Mouse (Mus musculus) bone marrow macrophage, adult 2 months (primary cell): ENCODE measurements around the gene Sst. TPM values are rescaled to one million over a fixed set of nuclear protein-coding genes. Genes with fewer than 3 reads are reported as not detected.

ENCODE experiments used
- H3K27ac ChIP-seq: 2 replicates; pipeline ENCODE4 v1.5.1; 2012; ENCODE audit warnings: low read depth, low read length; ENCODE audit not compliant: insufficient read depth
- H3K4me1 ChIP-seq: 2 replicates; pipeline ENCODE4 v1.6.1; 2012; ENCODE audit warnings: low read length; ENCODE audit not compliant: control insufficient read depth, insufficient read depth
- H3K4me3 ChIP-seq: 2 replicates; pipeline ENCODE4 v1.5.1; 2012; ENCODE audit warnings: mild to moderate bottlenecking, low read length, moderate library complexity; ENCODE audit not compliant: insufficient read depth
- CTCF ChIP-seq: IDR thresholded peaks from 2 replicates; pipeline ENCODE4 v1.5.1; 2012; ENCODE audit warnings: low read depth, mild to moderate bottlenecking, low read length, moderate library complexity
- POLR2A ChIP-seq: IDR thresholded peaks from 2 replicates; pipeline ENCODE4 v1.6.1; 2012; ENCODE audit warnings: mild to moderate bottlenecking, low read depth, low read length, borderline replicate concordance
- polyA plus RNA-seq: library from polyadenylated mRNA; stranded (reverse); fragments of >200 nt; gene quantifications from 2 replicates; pipeline ENCODE4 v1.2.4, GENCODE M21; 2012; ENCODE audit not compliant: missing spikeins, insufficient read depth, insufficient read length

Gene Sst
- polyA plus RNA-seq, 1 experiment: not detected

DNA sequence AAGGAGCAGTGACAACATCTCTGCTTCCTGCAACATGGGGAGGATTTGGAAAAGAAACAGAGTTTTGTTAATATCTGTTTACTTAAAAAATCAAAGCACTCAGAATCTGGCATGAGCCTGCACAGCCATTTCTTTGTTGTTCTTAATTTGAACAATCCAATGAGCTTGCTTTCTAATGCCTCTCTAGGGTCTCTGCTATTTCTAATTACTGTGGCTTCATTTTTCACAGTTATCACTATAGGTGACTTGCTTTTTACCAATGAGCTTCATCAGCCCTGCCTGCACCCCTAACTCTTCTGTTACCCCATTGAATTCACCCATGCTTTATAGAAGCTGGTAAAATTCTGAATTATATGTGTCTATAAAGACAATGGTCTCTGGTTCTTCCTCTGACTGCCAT lies 41.0 kb downstream of the Sst start:
- TF ChIP-seq CTCF (no peak), POLR2A (no peak)
- H3K27ac ChIP-seq: no peak overlapping the region
- H3K4me1 ChIP-seq: no peaks in the 10 kb centered on the region
- no peak overlapping the region for H3K4me3 ChIP-seq

DNA sequence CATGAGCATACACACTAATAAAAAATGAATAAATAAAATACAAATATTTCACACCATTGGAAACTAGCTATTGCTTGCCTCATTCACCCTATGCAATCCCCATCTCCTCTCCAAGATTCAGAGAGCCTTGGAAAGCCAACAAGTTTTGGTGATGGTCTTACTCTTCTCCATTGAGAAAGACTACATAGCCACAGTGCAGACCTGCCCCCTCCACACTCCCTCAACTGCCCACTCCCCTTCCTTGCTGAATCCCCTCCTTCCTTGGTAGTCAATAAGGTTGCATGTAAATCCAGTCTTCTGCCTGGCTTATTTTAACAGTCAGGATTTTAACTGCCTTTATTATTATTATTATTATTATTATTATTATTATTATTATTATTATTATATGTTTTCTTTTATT lies 41.6 kb downstream of the Sst start:
- H3K4me3 ChIP-seq: no peak overlapping the region
- no peak overlapping the region for H3K27ac ChIP-seq
- TF ChIP-seq CTCF (no peak), POLR2A (no peak)
- no peaks in the 10 kb centered on the region for H3K4me1 ChIP-seq

DNA sequence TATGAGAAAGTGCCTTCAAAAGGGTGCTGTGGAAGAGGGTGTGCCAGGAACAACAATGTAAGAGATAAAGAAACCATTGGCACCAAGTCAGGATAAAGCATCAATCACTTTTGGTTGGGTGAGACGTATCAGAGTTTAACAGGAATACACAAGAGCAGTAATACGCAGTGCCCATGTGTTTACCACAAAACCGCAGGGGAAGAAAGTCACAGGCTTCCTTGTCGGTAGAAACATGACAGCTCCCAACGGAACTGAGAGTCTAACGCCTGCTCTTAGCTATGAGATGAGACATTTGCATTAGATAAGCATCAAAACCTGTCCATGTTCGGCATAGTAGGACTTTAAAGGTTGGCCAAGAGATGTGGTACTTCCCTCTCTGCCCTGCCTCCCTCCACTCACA lies 46.1 kb downstream of the Sst start:
- no peaks in the 10 kb centered on the region for H3K4me1 ChIP-seq
- no peak for TF ChIP-seq CTCF
- TF ChIP-seq POLR2A: no peak
- H3K27ac ChIP-seq: no peak overlapping the region
- H3K4me3 ChIP-seq: no peak overlapping the region

DNA sequence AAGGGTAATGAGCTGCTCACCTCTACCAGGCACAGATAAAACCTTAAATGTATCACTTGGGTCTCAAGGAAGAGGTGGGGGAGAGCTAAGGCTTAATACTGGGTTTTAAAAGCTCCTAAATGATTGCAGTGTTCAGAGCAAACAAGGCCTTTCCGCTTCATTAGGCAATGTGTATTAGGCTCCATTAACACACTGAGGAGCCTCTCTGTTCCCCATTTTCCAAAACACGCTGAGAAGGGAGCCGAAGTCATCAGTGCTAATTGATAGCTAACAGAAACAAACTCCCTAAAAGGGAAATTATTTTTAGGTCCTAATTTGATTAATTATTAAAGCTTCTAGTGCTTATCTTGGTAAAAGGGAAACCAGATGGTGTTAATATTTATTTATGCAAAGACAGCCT lies 48.1 kb downstream of the Sst start:
- no peak overlapping the region for H3K27ac ChIP-seq
- H3K4me1 ChIP-seq: no peaks in the 10 kb centered on the region
- no peak overlapping the region for H3K4me3 ChIP-seq
- no peak for TF ChIP-seq POLR2A

Other genes with a start within 250 kb of the Sst start
- gene Rtp2, start 41.4 kb upstream of the Sst start, polyA plus RNA-seq: not detected in 2 replicates
- not detected in 2 replicates for gene Gm37419, start 97.5 kb upstream of the Sst start, polyA plus RNA-seq
- gene Bcl6, start 97.9 kb upstream of the Sst start, polyA plus RNA-seq: 41.0 and 47.5 TPM in 2 replicates